Mouse (Mus musculus) retina, adult 2 months (tissue): ENCODE data around the gene 2900092C05Rik.

ENCODE experiments used
- DNase-seq: peaks from one replicate; pipeline ENCODE4 v3.0.0-alpha.2; 2012; ENCODE audit warnings: low read depth, low spot score

Gene 2900092C05Rik

DNA sequence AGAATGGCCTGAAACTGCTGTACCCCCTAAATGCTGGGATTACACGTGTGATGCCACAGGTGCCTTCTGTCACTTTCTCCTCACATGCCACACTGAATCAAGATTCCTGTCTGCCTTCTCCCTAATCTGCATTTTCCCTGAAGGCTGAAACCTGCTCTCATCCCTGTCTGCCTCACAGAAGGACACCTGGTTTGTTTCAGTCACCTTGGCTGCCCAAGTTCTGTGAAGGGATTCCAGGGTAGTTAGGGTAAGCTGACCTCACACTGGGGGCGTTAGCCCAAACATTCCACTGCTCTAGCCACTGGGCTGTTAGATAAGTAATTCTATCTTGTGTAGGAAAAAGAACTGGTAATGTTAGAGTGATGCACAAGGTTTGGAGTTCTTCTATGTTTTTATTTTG lies at the start of gene 2900092C05Rik:
2900092C05Rik (plus strand) TSS at position 301 of the 400 bp plus-strand sequence.
- no peak for DNase-seq

DNA sequence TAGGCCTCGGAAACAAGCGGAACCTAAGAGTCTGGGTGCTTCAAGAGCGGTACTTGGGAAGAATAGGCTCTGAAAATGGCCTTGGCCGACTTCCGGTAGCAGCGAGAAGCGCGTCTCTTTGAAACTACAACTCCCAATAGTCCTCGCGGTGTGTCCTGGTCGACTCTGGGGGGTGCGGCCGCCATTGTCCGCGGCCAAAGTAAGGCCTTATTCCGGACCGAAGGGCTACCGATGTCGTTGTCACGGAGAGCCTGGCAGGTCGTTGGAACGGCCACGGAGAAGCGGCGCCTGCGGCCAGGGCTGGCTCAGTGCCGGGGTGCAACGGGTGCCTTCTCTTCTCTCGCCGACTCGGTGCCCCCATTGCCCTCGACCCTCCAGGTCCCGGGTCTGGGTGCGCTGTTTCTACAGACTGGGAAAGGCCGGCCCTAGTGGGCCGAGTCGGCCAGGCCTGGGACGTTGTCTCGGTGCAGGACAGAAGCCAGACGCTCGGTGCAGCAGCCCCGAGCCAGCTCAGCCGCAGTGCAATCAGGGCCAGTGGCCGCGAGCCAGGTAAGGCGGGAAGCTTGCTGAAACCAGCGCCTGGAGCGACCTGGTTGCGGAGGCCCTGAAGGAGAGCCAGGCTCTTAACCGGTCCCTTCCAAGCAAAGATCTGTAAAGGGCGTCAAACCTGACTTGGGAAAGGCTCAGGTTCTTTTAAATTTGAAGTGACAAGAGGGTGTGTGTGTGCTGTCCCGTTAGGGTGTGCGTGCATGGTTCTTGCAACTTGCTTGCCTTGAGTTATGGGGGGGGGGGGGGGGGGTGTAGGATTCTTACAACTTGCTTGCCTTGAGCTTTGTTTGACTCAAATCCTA lies 33.9 kb upstream of the 2900092C05Rik start, which contains the start of gene Zfp606:
Zfp606 (plus strand) TSS at position 136 of the 851 bp plus-strand sequence.
- DNase-seq, result peak; percentile 85

DNA sequence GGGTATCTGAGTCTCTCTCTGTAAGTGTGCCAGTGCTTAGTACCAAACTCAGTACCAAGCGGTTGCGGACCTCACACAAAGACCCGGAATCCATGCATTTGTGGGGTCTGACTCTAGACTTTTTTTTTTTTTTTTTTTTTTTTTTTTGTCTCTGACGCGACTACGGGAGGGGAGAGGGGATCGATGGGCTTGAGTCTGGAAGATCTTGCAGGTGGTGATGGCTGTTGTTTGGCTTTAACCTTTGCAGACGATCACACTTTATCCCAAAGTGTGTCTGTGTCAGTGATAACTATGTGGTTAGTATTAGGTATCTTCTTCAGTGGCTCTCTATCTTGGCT lies 33.3 kb upstream of the 2900092C05Rik start:
- DNase-seq, result no peak

DNA sequence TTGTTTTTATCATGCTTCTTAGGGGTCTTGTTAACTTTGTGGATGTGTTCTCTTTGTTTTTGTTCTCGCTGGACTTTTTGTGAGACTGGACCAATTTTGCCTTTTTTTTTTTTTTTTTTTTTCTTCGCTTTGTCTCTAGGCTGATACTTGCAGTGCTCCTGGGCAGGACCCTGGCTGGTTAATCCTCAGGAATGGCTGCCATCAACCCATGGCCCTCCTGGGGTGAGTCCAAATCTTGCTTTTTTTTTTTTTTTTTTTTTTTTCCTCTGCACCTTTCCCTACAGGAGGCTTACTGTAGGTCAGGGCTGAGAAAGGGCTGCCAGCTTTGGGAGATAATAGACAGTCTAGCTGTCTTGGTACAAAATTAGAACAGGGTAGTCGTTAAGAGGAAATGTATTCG lies 32.8 kb upstream of the 2900092C05Rik start:
- no peak for DNase-seq

DNA sequence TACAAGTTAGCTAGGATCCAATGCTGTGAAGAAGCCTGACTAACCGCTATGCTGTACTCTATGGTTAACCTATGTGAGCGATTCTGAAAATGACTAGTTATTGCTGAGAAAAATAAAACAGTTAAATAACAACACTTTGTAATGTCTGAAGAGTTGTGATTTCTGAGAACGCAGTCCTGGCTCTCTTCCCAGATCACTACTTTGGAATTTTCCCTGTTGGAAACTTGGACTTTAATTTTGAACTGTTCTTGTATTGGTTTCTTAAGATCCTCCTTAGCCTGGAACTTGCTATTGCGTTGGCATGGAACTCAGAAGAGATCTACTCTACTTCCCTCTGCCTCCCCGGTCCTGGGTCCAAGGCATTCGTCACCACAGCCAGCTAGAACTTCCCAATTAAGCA lies 28.5 kb upstream of the 2900092C05Rik start:
- DNase-seq, result no peak

DNA sequence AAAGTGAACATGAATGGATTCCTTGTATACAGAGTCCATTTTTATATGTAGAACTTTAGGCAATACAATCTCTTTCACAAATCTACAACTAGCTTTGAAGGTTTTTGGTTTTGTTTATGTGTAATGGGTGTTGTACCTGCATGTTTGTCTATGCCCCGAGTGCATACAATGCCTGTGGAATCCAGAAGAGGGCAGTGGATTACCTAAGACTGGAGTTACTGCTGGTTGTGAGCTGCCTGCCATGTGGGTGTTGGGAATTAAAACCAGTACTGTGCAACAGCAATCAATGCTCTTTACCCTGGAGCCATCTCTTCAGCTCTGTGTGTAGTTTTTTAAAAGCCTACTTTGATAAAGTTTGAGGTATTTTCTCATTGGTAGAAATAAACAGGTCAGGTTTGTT lies 26.4 kb upstream of the 2900092C05Rik start:
- no peak for DNase-seq

DNA sequence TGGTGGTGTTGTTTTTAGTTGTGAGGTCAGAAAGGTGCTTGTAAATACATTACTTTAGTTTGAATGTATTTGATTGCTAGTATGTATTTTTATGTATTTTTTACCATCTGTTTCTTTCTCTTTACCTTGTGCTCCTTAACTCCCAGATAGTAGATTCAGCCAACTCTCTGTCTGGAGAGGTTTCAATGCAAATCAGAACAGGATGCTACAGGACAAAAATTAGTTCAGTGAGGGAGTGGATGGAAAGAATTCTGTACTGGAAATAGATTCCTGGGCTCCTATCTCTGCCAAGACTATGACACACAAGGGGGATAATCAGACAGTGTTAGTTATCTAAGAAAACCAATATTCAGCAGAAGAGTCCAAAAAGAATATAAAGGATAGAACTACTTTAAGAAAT lies 25.6 kb upstream of the 2900092C05Rik start:
- no peak for DNase-seq

DNA sequence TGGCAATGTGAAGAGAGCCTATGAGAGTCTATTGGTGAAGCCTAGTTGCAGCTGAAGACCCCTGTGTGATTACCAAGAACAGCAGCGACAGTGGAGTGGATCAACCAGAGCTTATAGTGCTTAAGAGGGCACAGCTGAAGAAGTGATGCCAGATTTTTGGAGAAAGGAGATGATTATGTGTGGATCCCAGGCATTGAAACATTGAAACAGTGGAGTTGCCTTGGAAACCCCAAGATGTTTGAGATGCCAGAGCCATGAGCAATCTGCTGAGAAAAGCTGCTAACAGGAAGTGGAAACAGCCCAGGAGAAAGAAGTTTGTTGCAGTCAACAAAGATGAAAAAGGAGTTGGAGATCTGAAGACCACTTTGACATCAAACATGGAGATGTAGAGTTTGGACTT lies 1.4 kb upstream of the 2900092C05Rik start:
- no peak for DNase-seq
